Mouse (Mus musculus): ENCODE data around the gene Gm11007.
"Not testable (repeated sequence)": the region's sequence is repeated elsewhere in the genome, so short reads cannot be mapped to it uniquely, and the experiment has no call there.

Gene Gm11007

GRCm38 (mm10) chr2:175643678-175644077, at the start of gene Gm11007:
TSS of gene Gm11007 (plus strand) at chr2:175643978.
- ATAC-seq (ENCODE audit: insufficient number of reproducible peaks, low FRiP score, low TSS enrichment) = not testable (repeated sequence)
